Mouse (Mus musculus): ENCODE data around the gene Lrrc4b.

Lrrc4b gene

DNA sequence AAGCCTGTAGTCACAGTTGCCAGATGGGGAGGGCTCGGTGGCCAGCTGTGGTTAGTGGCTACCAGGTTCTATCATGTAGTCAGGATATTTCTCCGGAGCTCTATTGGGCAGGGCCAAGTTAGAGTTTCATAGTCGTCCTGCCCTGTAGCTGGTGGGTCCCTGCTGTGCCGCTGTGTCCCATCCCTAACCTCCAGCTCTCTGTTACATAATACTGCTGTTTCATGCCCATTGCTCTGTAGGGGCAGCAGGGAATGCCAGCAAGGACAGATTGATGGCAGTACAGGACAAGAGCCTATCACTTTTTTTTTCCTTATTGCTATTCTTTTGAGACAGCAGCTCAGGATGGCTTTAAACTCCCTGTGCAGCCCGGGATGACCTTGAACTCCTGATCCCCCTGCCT lies 7.0 kb downstream of the Lrrc4b start:
- in situ Hi-C loops (cut with MboI, MseI) = loop anchor here in 1 of 2 experiments (5.0 kb wide), 1 partner anchor 43 kb away; no protein-coding TSS in a partner anchor

DNA sequence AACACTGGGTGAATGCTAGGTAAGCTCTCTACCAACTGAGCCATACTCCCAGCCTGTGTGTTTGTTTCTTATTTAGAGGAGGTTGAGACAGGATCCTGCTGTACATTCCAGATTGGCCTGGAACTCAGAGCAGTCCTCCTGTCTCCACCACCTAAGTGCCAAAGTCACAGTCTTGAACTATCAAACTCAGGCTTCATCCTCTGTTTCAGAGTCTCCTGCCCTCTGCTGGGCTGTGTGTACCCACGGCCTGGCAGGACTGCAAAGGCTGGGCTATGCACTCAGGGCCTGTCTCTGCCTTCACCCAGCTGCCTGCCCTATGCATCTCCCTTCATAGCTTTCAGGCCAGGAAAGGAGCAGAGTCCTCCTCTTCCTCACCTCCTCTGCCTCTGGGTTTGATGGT lies 7.4 kb downstream of the Lrrc4b start:
- in situ Hi-C loops (cut with MboI, MseI) = loop anchor here in 1 of 2 experiments (5.0 kb wide), 1 partner anchor 44 kb away; no protein-coding TSS in a partner anchor

GRCm38 (mm10) chr7:44437188-44437587 lies 8.4 kb downstream of the Lrrc4b start:
- in situ Hi-C loops (cut with MboI, MseI) = loop anchor here in 1 of 2 experiments (5.0 kb wide), 1 partner anchor 45 kb away; no protein-coding TSS in a partner anchor

DNA sequence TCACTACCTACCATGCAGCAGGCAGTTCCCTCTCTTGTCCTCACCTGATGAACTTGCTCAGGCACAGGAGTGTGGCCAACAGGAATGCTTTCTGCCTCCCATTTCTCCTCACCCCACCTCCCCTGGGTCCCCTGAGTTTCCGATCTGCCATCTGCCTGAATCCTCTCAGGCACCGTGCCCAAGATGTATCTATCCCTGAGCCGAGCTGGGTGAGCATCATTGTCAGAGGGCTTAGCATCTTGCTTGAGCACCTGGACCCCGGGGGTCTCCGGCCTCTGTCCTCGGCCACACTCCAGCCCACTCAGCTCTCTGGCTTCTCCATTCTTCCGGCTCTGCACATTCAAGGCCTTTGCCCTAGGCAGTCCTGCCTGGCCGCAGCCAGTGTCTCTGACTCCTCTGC lies 9.1 kb downstream of the Lrrc4b start:
- in situ Hi-C loops (cut with MboI, MseI) = loop anchor here in 1 of 2 experiments (5.0 kb wide), 1 partner anchor 46 kb away; no protein-coding TSS in a partner anchor

DNA sequence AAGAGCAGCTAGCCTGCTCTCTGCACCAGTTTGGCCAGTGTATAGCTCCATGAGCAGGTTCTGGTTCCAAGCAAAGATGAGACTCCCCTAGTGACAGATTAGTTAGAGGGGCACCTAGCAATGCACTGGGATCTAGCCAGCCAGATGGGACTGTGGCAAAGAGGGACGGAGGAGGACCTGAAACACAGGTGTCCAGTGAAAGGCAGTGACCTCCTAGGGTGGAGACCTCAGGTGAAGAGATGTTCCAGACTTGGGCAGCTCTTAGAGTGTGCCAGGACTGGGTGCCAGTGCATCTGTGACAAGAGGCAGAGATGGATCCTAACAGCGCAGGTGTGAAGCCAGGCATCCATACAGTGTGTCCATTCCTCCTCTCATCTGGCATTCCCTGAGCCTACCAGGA lies 10.9 kb downstream of the Lrrc4b start:
- in situ Hi-C loops (cut with MboI, MseI) = loop anchor here in 1 of 2 experiments (5.0 kb wide), 1 partner anchor 47 kb away; no protein-coding TSS in a partner anchor

GRCm38 (mm10) chr7:44440479-44440878 lies 11.7 kb downstream of the Lrrc4b start:
- in situ Hi-C loops (cut with MboI, MseI) = no loop called here

GRCm38 (mm10) chr7:44441180-44441579 lies 12.4 kb downstream of the Lrrc4b start:
- in situ Hi-C loops (cut with MboI, MseI) = no loop called here

GRCm38 (mm10) chr7:44441648-44442109 lies 12.9 kb downstream of the Lrrc4b start:
- in situ Hi-C loops (cut with MboI, MseI) = no loop called here

DNA sequence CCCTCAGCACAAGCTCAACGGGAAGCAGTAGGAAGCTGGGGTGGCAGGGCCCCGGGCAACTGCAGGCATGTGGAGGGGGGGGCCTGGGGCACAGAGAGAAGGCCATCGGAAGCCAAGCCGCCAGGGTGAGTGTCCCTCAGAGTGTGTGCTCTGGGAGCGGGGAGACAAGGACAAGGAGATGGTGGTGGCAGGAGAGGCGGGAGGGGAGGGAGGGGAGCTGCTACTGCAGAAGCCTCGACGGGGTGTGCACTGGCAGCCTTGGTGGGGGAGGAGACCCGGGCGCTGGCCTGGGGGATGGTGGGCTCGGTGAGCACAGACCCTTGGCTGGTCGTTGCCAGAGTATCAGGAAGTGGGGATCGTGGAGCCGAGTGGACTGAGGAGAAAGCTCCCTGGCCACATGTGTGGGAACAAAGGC lies 13.6 kb downstream of the Lrrc4b start:
- in situ Hi-C loops (cut with MboI, MseI) = no loop called here

DNA sequence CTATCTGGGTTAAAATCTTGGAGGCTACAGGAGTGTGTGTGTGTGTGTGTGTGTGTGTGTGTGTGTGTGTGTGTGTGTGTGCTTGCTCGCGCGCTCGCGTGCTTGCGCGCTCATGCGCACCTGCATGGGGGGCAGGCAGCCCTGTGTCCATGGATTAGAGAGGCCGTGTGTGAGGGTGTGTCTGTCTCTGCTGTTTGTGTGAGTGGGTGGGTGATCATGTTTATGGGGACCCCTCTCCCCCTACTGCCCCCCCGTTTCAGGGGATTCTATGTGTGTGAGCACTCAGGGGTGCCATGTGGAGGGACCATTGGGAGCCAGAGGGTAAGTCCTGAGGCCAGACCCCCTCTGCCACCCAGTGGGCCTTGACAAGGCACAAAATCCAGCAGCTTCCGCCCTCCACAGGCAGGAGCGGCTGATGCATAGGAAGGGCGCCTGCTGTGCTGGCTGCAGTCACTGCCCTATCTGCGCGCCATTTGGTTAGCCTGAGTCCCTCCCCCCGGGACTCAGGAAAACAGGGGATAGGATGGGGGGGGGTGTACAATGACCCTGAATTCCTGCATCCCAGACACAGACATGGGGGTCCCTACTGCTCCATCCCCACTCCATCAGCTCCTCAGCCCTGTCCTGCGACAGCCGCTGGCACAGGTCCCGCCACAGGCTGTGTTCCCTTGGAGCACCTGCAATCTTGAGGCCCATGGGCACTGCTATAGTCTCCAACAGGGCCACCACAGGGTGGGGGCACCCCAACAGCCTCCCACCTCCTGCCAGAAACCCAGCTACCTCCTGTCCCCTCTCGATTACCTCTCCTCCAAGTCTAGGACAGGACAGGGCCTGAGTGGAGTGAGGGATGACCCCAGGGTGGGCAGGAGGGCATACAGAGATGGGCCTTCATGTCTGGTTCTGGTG lies 14.7 kb downstream of the Lrrc4b start:
- in situ Hi-C loops (cut with MboI, MseI) = no loop called here

- in situ Hi-C loops (cut with MboI, MseI) = no loop called here
These were observed 16.2 kb downstream of the Lrrc4b start for GRCm38 (mm10) chr7:44444886-44445527.

DNA sequence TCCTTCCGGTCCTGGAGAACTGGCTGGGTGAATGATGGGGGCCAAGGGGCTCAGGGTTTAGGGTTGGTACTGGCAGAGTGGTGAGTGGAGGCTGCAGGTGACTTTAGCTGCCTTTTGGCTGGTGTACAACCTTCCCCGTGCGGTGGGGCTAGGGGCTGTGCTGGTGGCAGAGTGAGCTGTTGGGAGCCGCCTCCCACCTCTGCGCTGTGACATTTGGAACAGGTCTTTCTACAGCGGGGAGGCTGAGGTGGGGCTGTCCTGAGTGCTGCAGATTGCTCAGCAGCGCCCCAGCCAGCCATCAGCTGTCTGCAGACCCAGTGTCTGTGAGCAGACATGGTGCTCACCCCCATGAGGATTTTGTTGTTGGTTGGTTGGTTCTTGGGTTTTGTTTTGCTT lies 16.7 kb downstream of the Lrrc4b start:
- in situ Hi-C loops (cut with MboI, MseI) = no loop called here

DNA sequence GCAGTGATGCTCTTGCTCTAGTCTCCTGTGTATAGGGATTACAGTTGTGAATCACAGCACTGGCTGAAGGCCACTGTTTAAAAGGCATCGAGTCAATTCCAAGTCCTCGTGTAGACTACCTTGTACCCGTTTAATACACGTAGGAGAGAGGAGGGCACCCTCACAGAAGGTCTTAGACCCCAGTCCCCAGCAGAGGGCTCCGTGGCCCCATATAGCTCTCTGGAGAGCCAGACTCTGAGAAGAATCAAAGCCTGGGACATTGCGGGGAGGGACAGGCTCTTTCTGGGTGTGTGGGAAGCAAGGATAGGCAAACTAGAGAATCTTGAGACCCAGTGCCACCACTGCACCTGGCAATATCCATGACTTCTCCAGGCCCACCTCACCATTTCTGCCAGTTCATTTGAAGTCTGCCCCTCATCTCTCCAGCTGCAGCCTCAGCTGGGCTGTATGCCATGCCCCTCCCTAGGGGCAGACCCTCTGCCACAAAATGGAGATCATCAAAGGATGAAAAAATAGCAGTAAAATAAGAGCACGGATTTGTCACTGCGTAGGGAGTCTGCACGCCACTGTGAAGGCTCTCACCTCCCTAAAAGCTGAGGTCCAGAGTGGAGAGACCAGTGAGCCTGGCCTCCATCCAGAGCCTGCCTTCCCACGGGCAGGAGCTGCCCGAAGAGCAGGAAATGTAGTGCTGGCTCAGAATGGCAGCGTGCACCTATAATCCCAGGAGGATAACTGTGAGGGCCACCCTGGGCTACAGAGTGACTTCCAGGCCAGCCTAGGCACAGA lies 17.4 kb downstream of the Lrrc4b start:
- in situ Hi-C loops (cut with MboI, MseI) = no loop called here

GRCm38 (mm10) chr7:44453256-44453655 lies 24.4 kb downstream of the Lrrc4b start:
- in situ Hi-C loops (cut with MboI, MseI) = no loop called here

GRCm38 (mm10) chr7:44456302-44456701 lies 27.5 kb downstream of the Lrrc4b start:
- in situ Hi-C loops (cut with MboI, MseI) = no loop called here

DNA sequence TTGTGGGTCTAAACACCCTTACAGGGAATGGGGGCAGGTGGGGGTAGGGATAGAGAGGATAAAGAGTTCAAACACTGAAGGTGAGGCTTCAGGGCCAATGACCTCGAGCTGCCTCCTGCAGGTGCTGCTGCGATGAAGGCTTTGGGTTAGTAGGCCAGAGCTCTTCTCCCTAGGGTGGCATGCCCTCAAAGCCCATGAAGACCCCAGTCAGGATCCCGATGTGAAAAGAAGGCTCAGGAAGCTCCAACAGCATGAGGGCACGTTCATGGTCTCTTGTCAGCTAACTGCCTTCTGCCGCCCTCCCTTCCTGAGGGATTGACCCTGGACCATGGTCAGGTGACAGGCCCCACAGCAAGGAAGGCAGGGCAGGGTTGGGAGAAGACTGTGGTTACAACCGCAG lies 31.2 kb downstream of the Lrrc4b start:
- in situ Hi-C loops (cut with MboI, MseI) = no loop called here

GRCm38 (mm10) chr7:44460767-44461502 lies 32.1 kb downstream of the Lrrc4b start:
- in situ Hi-C loops (cut with MboI, MseI) = no loop called here

- in situ Hi-C loops (cut with MboI, MseI) = no loop called here
These were observed 32.8 kb downstream of the Lrrc4b start for GRCm38 (mm10) chr7:44461503-44462217.

DNA sequence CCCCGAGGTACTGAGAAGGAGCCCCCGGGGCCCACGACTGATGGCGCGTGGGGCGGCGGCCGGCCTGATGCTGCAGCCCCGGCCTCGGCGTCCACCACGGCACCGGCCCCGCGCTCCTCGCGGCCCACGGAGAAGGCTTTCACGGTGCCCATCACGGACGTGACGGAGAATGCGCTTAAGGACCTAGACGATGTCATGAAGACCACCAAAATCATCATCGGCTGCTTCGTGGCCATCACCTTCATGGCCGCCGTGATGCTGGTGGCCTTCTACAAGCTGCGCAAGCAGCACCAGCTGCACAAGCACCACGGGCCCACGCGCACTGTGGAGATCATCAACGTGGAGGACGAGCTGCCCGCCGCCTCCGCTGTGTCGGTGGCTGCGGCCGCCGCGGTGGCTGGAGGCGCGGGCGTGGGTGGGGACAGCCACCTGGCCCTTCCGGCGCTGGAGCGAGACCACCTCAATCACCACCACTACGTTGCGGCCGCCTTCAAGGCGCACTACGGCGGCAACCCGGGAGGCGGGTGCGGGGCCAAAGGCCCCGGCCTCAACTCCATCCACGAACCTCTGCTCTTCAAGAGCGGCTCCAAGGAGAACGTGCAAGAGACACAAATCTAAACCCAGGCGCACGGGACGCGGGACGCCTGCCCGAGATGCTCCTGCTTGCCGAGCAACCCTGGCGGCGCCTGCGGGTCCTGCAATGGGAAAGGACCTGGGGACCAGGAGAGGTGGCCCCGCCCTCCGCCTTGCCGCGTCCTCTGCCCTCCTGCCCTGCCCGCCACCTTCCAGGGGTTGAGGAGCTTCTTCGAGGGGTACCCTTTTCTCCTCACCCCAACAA lies 33.6 kb downstream of the Lrrc4b start:
- in situ Hi-C loops (cut with MboI, MseI) = no loop called here
